Mouse (Mus musculus) neural tube, embryonic 14.5 days (tissue): ENCODE data around the gene Shoc2. TPM values are rescaled to one million over a fixed set of nuclear protein-coding genes. Genes with fewer than 3 reads are reported as not detected.

Experiments used
- ATAC-seq: fragments of 200-750 bp; cut with Nextera tagmentation; 2 replicates; pipeline ENCODE4 v1.8.0; 2017; ENCODE audit warnings: low read depth, mild to moderate bottlenecking, moderate TSS enrichment, moderate library complexity
- H3K27ac ChIP-seq: fragments of 300-500 bp; sonication (generic); 2 replicates; pipeline ENCODE4 v1.5.1; 2014; ENCODE audit warnings: low read depth, mild to moderate bottlenecking, control low read depth, low read length, moderate library complexity, mixed read lengths
- H3K27me3 ChIP-seq: fragments of 300-500 bp; sonication (generic); 2 replicates; pipeline ENCODE4 v1.6.1; 2014; ENCODE audit warnings: low read length; ENCODE audit not compliant: control insufficient read depth, insufficient read depth
- H3K36me3 ChIP-seq: fragments of 300-500 bp; sonication (generic); 2 replicates; pipeline ENCODE4 v1.6.1; 2014; ENCODE audit warnings: low read length, mixed read lengths; ENCODE audit not compliant: control insufficient read depth, insufficient read depth
- H3K4me1 ChIP-seq: fragments of 300-500 bp; sonication (generic); 2 replicates; pipeline ENCODE4 v1.6.1; 2014; ENCODE audit warnings: low read length; ENCODE audit not compliant: control insufficient read depth, insufficient read depth
- H3K4me2 ChIP-seq: fragments of 300-500 bp; sonication (generic); 2 replicates; pipeline ENCODE4 v1.6.1; 2014; ENCODE audit warnings: mild to moderate bottlenecking, low read depth, low read length, control low read depth
- H3K4me3 ChIP-seq: fragments of 300-500 bp; sonication (generic); 2 replicates; pipeline ENCODE4 v1.5.1; 2014; ENCODE audit warnings: low read depth, low read length, control low read depth, mixed read lengths
- H3K9ac ChIP-seq: fragments of 300-500 bp; sonication (generic); replicated peaks from 2 replicates; pipeline ENCODE4 v1.6.1; 2014; ENCODE audit warnings: low read depth, mild to moderate bottlenecking, control low read depth, low read length, mixed read lengths
- H3K9me3 ChIP-seq: fragments of 300-500 bp; sonication (generic); 2 replicates; pipeline ENCODE4 v1.6.1; 2016; ENCODE audit warnings: low read length; ENCODE audit not compliant: control insufficient read depth
- WGBS: fragments of 180-500 bp; shearing (Covaris S2); extraction: QIAGEN DNeasy Blood & Tissue Kit; methylation state at CpG from one replicate; pipeline ENCODE4 v1.1.7; 2014; 5-methylcytosine and 5-hydroxymethylcytosine counted together
- polyA plus RNA-seq: library from polyadenylated mRNA; unstranded; fragments of >200 nt; fragmentation: Nextera tagmentation; extraction: Ambion mirVana; gene quantifications from 2 replicates; pipeline ENCODE4 v1.2.1, GENCODE M21; 2014

The Shoc2 gene
- polyA plus RNA-seq, 1 experiment from 2014 or later, result 81.5 TPM

DNA sequence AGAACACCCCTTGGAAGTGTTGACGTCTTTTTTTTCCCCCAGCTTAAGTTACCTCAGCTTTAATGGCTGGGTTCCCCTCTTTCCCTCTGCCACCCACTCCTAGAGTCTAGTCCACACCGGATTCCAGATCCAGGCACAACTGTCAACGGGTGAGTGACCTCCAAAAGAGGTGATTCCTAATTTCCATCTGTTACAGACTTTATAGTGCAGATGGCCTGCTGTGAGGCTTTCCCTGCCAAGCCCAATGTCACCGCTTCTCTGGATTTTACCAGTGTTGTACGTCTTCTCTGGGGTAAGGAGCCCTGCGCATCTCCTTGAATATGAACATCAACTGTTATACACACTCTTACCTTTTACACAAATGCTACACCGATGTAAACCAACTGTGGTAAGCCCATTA lies 95.3 kb downstream of the Shoc2 start:
- 67% methylated on average over 7 of the region's 7 CpGs for WGBS
- Histone ChIP-seq H3K9me3 (no peaks in the 10 kb centered on the region), H3K9ac (no peak overlapping the region), H3K27me3 (no peaks in the 10 kb centered on the region), H3K4me2 (no peak overlapping the region), H3K4me1 (no peaks in the 10 kb centered on the region), H3K27ac (no peak overlapping the region), H3K36me3 (no peaks in the 10 kb centered on the region), H3K4me3 (no peak overlapping the region)
- no peak for ATAC-seq

DNA sequence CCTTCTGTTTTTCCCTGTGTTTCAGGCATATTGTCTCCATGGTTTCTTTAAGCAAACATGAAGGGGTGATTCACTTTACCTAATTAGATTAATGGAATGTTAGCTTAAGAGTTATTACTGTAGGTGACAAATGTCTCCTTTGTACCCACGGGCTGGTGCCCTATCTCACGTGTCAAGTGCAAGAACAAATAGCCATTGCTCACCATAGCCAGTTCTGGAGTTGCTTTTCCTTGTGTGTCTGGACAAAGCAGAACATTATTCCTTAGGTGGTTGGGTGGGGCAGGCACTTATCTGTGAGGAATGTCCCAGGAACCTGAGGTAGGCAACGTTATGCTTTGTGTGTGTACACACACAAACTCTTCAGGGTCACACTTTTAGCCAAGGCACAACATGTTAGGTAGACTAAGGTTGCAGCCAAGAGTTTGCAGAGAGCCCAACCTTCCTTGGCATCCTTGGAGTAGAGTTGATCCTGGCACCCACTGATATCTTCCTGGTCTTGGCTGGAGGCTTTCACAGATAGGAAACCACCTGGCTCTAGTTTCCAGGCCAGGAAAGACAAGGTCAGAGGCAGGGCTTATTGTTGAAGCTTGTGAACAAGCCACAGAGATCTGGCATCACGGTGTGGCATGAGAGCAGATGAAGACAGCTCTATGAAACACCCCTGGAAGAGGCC lies 96.4 kb downstream of the Shoc2 start:
- H3K4me3 ChIP-seq, result no peak overlapping the region
- H3K27me3 ChIP-seq, result no peaks in the 10 kb centered on the region
- H3K9ac ChIP-seq, result no peak overlapping the region
- no peaks in the 10 kb centered on the region for H3K9me3 ChIP-seq
- ATAC-seq, result no peak
- H3K4me1 ChIP-seq, result no peaks in the 10 kb centered on the region
- H3K27ac ChIP-seq, result no peak overlapping the region
- WGBS, result 55% methylated on average over 4 of the region's 4 CpGs
- H3K36me3 ChIP-seq, result no peaks in the 10 kb centered on the region
- no peak overlapping the region for H3K4me2 ChIP-seq

DNA sequence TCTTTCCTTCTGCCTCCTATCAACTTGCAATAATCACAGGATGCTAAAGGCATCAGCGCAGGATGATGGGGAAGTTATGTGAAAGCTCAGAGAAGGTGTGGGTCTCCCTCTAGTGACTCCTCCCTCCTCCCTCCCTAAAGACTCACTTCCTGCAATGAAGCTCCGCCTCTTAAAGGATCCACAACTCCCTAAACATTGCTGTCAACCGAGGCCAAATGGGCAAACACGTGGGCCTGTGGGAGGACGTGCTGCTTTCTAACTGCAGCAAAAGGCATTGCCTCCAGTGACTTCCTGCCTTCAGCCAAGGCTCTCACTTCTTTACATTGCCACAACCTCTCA lies 96.9 kb downstream of the Shoc2 start:
- Histone ChIP-seq H3K9me3 (no peaks in the 10 kb centered on the region), H3K36me3 (no peaks in the 10 kb centered on the region), H3K27me3 (no peaks in the 10 kb centered on the region), H3K9ac (no peak overlapping the region), H3K4me1 (0 out of 2 replicates have a peak, but pooled peaks cover 2% of the 10 kb centered on the region), H3K4me2 (no peak overlapping the region), H3K27ac (no peak overlapping the region), H3K4me3 (no peak overlapping the region)
- ATAC-seq, result no peak
- WGBS, result 32% methylated on average over 5 of the region's 5 CpGs

DNA sequence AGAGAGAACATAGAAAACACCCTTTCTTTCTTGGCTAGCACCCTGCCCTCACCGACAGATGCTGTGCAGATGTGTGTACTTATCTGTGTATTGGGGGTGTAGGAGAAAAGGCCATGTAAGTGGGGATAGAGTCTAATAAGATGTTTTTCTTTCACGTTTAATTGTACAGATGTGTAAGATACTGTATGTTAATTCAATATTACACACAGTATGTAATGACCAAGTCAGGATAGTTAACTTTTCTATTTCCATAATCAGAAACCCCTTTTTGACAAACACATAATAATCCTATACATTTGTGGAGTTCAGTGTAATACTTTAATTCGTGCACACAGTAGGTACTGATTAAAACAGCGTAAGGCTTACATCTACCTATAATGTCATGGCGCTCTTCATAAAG lies 99.7 kb downstream of the Shoc2 start, which contains the start of gene Adra2a:
Gene Adra2a, plus strand, starts transcription at position 301 of the 400 bp plus-strand sequence.
- Histone ChIP-seq H3K9me3 (no peaks in the 10 kb centered on the region), H3K4me1 (peaks cover 20% of the 10 kb centered on the region; the same call in 1 of the 2 replicates), H3K27ac (peak within 1 kb of the TSS; percentile 53), H3K27me3 (peaks cover 14% of the 10 kb centered on the region), H3K4me3 (peak within 1 kb of the TSS; percentile 54), H3K4me2 (peak within 1 kb of the TSS; percentile 96), H3K36me3 (no peaks in the 10 kb centered on the region), H3K9ac (peak within 1 kb of the TSS; percentile 62)
- WGBS, result 70% methylated on average over 5 of the region's 5 CpGs
- ATAC-seq, result no peak

DNA sequence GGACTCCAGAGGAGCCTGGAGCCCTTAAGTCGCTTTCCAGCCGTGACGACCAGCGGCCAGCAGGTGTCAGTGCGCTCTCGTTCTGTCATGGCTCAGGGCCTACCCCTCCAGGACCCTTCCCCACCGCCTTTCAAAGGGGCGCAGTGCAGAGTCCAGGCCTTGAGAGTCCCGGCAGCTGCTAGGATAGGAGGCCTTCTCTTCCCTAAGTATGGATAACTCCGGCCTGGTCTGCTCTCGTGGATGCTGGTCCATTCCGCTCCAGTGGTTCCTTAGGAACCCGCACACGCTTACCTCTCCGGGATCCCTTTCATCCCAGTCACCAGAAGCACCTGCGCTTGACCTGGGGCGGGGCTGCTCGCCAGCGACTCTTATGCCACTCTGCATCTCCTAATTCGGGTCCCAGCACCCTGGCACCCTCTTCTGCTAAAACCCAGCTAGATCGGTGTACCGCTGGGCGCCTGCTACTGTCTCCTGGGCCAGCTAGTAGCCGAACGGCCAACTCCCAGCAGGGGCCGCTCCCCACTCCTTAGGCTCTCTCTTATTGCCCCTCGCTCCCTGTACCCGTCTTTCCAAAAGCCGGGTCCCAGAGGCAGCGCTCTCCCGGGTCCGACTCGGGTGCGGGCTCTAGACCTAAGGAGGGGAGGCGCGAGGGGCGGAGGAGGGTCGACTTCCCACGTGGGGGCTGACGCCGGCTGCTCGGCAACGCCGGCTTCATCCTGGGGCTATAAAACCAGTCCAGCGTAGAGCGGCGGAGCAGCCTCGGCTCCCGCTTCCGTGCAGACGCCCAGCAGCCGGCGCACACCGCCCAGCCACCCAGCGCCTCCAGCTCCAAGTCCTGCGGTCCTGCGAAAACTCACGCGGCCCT lies 100.6 kb downstream of the Shoc2 start:
- H3K9me3 ChIP-seq, result no peaks in the 10 kb centered on the region
- H3K9ac ChIP-seq, result peak overlapping the region; percentile 62
- WGBS, result under 1% methylated on average over 54 of the region's 59 CpGs
- ATAC-seq, result peak; percentile 87
- H3K4me1 ChIP-seq, result peaks cover 20% of the 10 kb centered on the region; the same call in 1 of the 2 replicates
- peak overlapping the region; percentile 53 for H3K27ac ChIP-seq
- H3K4me3 ChIP-seq, result peak overlapping the region; percentile 54
- H3K36me3 ChIP-seq, result no peaks in the 10 kb centered on the region
- H3K4me2 ChIP-seq, result peak overlapping the region; percentile 96
- H3K27me3 ChIP-seq, result peaks cover 18% of the 10 kb centered on the region

DNA sequence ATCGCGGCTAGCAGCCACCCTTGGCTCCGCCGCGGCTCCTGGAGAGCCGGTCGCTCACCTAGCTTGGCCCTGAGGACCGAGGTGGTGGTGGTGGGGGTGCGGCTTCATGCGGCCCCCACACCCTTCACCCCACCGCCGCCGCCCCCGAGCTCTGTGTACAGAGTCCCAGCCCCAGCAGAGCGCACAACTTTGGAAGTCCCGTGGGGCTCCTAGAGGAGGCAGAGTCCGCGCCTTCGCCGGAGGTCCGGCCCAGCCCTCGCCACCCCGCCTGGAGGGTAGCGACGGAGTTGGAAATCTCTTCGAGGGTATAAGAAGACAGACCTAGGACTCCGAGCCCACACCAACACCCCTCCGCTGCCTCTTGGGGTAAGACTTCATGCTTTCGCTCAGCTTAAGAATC lies 101.3 kb downstream of the Shoc2 start:
- peak overlapping the region; percentile 62 for H3K9ac ChIP-seq
- H3K27ac ChIP-seq, result peak overlapping the region; percentile 53
- H3K27me3 ChIP-seq, result peaks cover 18% of the 10 kb centered on the region
- ATAC-seq, result no peak; the same call in none of the 2 replicates
- H3K9me3 ChIP-seq, result no peaks in the 10 kb centered on the region
- peak overlapping the region; percentile 96 for H3K4me2 ChIP-seq
- no peaks in the 10 kb centered on the region for H3K36me3 ChIP-seq
- H3K4me3 ChIP-seq, result peak overlapping the region; percentile 54
- under 1% methylated on average over 29 of the region's 29 CpGs for WGBS
- peaks cover 20% of the 10 kb centered on the region; the same call in 1 of the 2 replicates for H3K4me1 ChIP-seq

DNA sequence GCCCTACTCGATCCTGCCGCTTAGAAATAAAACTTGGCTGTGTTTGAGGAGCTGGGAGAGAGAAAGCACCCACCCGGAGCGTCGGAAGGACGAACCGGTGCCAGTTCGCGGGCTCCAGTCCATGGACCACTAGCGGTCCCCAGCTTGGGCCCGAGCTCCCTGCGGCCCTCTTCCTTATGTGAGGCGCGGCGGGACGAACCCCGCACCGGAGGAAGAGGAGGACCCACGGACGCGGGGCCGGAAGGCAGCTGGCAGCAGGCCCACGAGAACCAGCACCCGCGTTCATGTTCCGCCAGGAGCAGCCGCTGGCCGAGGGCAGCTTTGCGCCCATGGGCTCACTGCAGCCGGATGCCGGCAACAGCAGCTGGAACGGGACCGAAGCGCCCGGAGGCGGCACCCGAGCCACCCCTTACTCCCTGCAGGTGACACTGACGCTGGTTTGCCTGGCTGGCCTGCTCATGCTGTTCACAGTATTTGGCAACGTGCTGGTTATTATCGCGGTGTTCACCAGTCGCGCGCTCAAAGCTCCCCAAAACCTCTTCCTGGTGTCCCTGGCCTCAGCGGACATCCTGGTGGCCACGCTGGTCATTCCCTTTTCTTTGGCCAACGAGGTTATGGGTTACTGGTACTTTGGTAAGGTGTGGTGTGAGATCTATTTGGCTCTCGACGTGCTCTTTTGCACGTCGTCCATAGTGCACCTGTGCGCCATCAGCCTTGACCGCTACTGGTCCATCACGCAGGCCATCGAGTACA lies 102.0 kb downstream of the Shoc2 start:
- WGBS, result 1% methylated on average over 55 of the region's 55 CpGs
- Histone ChIP-seq H3K27me3 (peaks cover 18% of the 10 kb centered on the region), H3K9me3 (no peaks in the 10 kb centered on the region), H3K9ac (peak overlapping the region; percentile 49), H3K4me1 (peaks cover 20% of the 10 kb centered on the region; the same call in 1 of the 2 replicates), H3K36me3 (no peaks in the 10 kb centered on the region), H3K27ac (0 out of 2 replicates have a peak overlapping the region, but pooled peaks have one; percentile 22), H3K4me2 (peak overlapping the region; percentile 96), H3K4me3 (peak overlapping the region; percentile 54)
- no peak for ATAC-seq

DNA sequence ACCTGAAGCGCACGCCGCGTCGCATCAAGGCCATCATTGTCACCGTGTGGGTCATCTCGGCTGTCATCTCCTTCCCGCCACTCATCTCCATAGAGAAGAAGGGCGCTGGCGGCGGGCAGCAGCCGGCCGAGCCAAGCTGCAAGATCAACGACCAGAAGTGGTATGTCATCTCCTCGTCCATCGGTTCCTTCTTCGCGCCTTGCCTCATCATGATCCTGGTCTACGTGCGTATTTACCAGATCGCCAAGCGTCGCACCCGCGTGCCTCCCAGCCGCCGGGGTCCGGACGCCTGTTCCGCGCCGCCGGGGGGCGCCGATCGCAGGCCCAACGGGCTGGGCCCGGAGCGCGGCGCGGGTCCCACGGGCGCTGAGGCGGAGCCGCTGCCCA lies 102.6 kb downstream of the Shoc2 start:
- Histone ChIP-seq H3K4me2 (peak overlapping the region; percentile 96), H3K27me3 (peaks cover 18% of the 10 kb centered on the region), H3K9ac (peak overlapping the region; percentile 49), H3K27ac (no peak overlapping the region), H3K9me3 (no peaks in the 10 kb centered on the region), H3K4me3 (peak overlapping the region; percentile 54), H3K4me1 (peaks cover 20% of the 10 kb centered on the region; the same call in 1 of the 2 replicates), H3K36me3 (no peaks in the 10 kb centered on the region)
- ATAC-seq, result no peak
- WGBS, result 0% methylated on average over 46 of the region's 46 CpGs
